Mouse (Mus musculus): ENCODE results near the gene Taf9b. TPM values are rescaled to one million over a fixed set of nuclear protein-coding genes. Genes with fewer than 3 reads are reported as not detected.
A peak's percentile ranks its signal among the peaks of the same experiment; 100 is the strongest.
"Not testable (repeated sequence)": the region's sequence is repeated elsewhere in the genome, so short reads cannot be mapped to it uniquely, and the experiment has no call there.

Gene Taf9b
- 24.5 and 25.0 TPM in 2 replicates for polyA plus RNA-seq (2012; rRNA removed)

DNA sequence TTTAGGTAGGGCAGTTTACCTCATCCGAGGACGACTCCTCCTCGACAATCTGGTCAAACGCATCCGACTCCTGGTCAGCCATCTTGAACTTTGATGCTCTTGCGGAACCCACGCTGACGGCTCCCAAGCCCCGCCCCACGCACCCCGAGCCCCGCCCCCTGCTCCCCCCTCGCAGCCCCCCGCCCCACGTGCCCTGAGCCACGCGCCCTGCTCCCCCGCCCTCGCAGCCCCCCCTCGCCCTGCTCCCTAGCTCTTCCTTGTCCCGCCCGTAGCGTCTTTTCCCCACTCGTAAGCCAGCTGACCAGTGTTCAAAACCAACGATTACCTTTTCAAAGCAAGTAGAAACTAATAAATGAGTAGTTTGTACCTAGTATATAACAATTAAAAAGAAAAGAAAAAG lies at the start of gene Taf9b:
TSS of gene Taf9b (minus strand) at position 101 of the 400 bp plus-strand sequence.
- WGBS, result 90% methylated on average over 23 of the region's 25 CpGs
- no peak for TF ChIP-seq POLR2A (IDR thresholded peaks at IDR 0.05; ENCODE audit: borderline replicate concordance, insufficient read depth, low read length)

DNA sequence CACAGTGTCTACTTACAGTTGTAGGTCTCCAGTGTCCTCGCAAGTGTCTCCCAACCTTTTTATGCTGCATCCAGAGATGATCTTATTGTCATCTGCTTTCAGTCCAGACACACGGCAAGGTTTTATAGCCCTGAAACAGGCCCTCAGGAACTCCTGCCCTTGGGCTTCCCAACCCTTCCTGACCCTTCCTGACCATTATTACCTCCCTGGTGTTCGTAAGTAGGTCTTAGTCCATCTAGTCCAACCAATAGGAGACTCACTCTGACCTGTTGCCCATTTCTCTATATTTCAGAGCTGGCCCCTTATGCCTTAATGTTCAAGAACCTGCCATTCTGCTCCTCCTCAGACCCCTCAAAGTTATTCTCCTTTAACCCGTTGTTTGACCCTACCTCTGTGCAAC lies 34.3 kb upstream of the Taf9b start, which contains the start of gene Fnd3c2:
TSS of gene Fnd3c2 (minus strand) at position 101 of the 400 bp plus-strand sequence.
- DNase-seq, result no peak
- 88% methylated on average over 4 of the region's 4 CpGs for WGBS
- TF ChIP-seq POLR2A (IDR thresholded peaks at IDR 0.05; ENCODE audit: borderline replicate concordance, insufficient read depth, low read length), result no peak
- no peak for TF ChIP-seq CTCF (IDR thresholded peaks at IDR 0.05; ENCODE audit: borderline replicate concordance, insufficient read depth, low read depth, low read length)
- H3K27ac ChIP-seq (ENCODE audit: insufficient read depth, low read length), result no peak within 1 kb of the TSS
- no peaks in the 10 kb centered on the region for H3K27me3 ChIP-seq (ENCODE audit: control insufficient read depth, insufficient read depth, low read length)
- no peak within 1 kb of the TSS for H3K4me3 ChIP-seq (replicated peaks; ENCODE audit: insufficient read depth, low read depth, low read length)
- H3K4me1 ChIP-seq (ENCODE audit: control insufficient read depth, insufficient read depth, low read length), result no peaks in the 10 kb centered on the region

More for the DNA sequence above, at the start of gene Taf9b:
- Histone ChIP-seq H3K27ac (ENCODE audit: insufficient read depth, low read length) (peak within 1 kb of the TSS; percentile 85; the same call in 1 of the 2 replicates), H3K4me1 (ENCODE audit: control insufficient read depth, insufficient read depth, low read length) (no peaks in the 10 kb centered on the region), H3K4me3 (replicated peaks; ENCODE audit: insufficient read depth, low read depth, low read length) (peak within 1 kb of the TSS; percentile 97), H3K27me3 (ENCODE audit: control insufficient read depth, insufficient read depth, low read length) (no peaks in the 10 kb centered on the region)
- DNase-seq, result no peak

DNA sequence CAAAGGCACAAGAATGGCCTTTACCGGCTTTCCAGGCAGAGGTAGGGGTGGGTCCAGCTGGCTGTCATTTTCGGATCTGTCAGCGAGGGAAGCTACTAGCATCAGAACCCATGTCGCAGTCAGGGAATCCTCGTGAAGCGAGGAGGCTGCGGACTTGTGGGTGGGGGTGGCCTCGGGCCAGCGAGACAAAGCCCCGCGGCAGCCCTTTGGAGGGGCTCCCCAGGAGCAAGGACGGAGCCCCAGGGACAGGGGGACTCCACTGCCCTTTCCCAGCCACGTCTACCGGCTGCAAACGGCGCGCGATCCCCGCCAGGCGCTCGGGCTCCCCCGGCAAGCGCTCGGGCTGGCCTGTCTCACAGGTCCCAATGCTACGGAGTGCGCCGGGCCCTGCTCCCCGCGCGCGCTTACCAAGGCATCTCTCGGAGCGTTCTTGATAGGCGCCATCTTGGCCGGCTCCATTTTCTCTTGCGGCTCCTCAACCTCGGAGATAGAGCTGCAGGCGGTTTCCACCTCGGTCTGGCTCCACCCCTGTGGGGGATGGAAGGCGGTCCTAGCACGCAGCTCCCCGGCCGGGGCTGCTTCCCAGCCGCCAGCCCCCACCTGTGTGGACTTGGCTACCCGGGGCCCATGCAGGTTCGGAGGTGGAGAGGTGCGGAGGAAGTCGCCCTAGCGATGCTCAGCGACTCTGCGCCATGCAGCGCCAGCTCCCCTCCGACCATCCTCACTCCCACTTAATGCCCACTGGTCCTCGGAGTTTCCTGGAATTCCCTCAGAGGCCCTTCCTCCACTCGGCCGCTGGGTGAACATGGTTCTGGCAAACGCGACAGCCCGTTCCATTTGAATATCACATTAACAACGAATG lies 1.6 kb downstream of the Taf9b start:
- 10% methylated on average over 59 of the region's 60 CpGs for WGBS
- Histone ChIP-seq H3K4me3 (replicated peaks; ENCODE audit: insufficient read depth, low read depth, low read length) (peak overlapping the region; percentile 97), H3K27me3 (ENCODE audit: control insufficient read depth, insufficient read depth, low read length) (no peaks in the 10 kb centered on the region), H3K27ac (ENCODE audit: insufficient read depth, low read length) (peak overlapping the region; percentile 85), H3K4me1 (ENCODE audit: control insufficient read depth, insufficient read depth, low read length) (no peaks in the 10 kb centered on the region)
- TF ChIP-seq POLR2A (IDR thresholded peaks at IDR 0.05; ENCODE audit: borderline replicate concordance, insufficient read depth, low read length), result peak; percentile 54; the same call in 1 of the 2 replicates
- TF ChIP-seq CTCF (IDR thresholded peaks at IDR 0.05; ENCODE audit: borderline replicate concordance, insufficient read depth, low read depth, low read length), result no peak
- DNase-seq, result peak; percentile 83 to 85

DNA sequence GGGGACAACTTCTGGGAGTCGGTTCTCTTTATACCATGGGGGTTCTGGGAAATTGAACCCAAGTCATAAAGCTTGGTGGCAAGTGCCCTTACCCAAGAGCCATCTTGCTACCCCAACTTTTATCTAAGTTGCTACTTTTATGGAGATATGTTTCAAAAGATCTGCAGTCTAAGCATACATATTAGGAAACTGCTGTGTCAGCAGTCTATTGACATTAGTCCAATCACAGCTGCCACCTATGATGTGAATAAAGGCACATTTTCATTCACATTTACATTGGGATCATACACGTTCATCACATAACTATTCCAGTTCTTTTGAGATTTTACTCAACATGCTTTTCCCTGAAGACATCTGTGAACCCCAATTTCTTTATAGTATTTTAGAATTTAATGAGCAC lies 11.9 kb downstream of the Taf9b start:
- WGBS, result 78% methylated on average over 2 of the region's 2 CpGs
- Histone ChIP-seq H3K27me3 (ENCODE audit: control insufficient read depth, insufficient read depth, low read length) (no peaks in the 10 kb centered on the region), H3K27ac (ENCODE audit: insufficient read depth, low read length) (no peak overlapping the region), H3K4me3 (replicated peaks; ENCODE audit: insufficient read depth, low read depth, low read length) (no peak overlapping the region), H3K4me1 (ENCODE audit: control insufficient read depth, insufficient read depth, low read length) (no peaks in the 10 kb centered on the region)
- no peak for TF ChIP-seq CTCF (IDR thresholded peaks at IDR 0.05; ENCODE audit: borderline replicate concordance, insufficient read depth, low read depth, low read length)
- TF ChIP-seq POLR2A (IDR thresholded peaks at IDR 0.05; ENCODE audit: borderline replicate concordance, insufficient read depth, low read length), result no peak
- DNase-seq, result no peak

DNA sequence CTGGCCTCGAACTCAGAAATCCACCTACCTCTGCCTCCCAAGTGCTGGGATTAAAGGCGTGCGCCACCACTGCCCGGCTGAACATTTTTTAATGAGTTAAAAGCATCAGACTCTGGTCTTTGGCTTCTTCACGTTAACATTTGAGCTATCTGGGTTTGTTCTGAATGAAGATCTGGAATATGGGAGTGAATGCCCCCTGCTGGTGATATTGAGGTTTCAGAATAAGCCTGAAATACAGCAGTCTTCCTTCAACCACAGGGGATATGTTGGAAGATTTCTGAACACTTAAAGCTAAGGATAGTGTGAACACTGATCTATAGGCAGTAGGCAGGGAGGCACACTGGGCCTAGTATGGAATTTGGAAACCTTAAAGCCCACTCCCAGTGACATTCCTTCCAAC lies 22.1 kb downstream of the Taf9b start:
- WGBS, result 80% methylated on average over 5 of the region's 5 CpGs
- Histone ChIP-seq H3K4me3 (replicated peaks; ENCODE audit: insufficient read depth, low read depth, low read length) (no peak overlapping the region), H3K27me3 (ENCODE audit: control insufficient read depth, insufficient read depth, low read length) (no peaks in the 10 kb centered on the region), H3K4me1 (ENCODE audit: control insufficient read depth, insufficient read depth, low read length) (peaks cover under 1% of the 10 kb centered on the region; the same call in 1 of the 2 replicates), H3K27ac (ENCODE audit: insufficient read depth, low read length) (no peak overlapping the region)
- TF ChIP-seq POLR2A (IDR thresholded peaks at IDR 0.05; ENCODE audit: borderline replicate concordance, insufficient read depth, low read length), result no peak
- no peak for TF ChIP-seq CTCF (IDR thresholded peaks at IDR 0.05; ENCODE audit: borderline replicate concordance, insufficient read depth, low read depth, low read length)
- no peak for DNase-seq

DNA sequence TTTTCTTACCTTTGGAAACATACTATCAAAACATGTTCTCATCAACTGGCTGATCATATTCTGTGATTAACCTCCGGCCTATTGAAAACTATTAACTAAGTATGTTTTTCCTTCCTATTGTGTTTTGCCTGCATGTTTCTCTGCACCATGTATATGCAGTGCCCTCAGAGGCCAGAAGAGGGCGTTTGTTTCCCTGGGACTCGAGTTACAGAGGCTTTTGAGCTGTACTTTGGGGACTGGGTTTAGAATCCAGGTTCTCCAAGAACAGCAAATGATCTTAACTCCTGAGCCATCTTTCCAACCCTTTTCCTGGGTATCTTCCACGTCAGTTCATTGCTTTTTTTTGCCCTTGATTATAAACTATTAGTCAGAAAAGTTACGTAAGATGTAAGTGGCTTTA lies 23.6 kb downstream of the Taf9b start:
- TF ChIP-seq CTCF (IDR thresholded peaks at IDR 0.05; ENCODE audit: borderline replicate concordance, insufficient read depth, low read depth, low read length), result no peak
- TF ChIP-seq POLR2A (IDR thresholded peaks at IDR 0.05; ENCODE audit: borderline replicate concordance, insufficient read depth, low read length), result no peak
- no peak overlapping the region for H3K4me3 ChIP-seq (replicated peaks; ENCODE audit: insufficient read depth, low read depth, low read length)
- no peak overlapping the region for H3K27ac ChIP-seq (ENCODE audit: insufficient read depth, low read length)
- 61% methylated on average over 5 of the region's 5 CpGs for WGBS
- no peak for DNase-seq
- peaks cover 3% of the 10 kb centered on the region; the same call in 1 of the 2 replicates for H3K4me1 ChIP-seq (ENCODE audit: control insufficient read depth, insufficient read depth, low read length)
- H3K27me3 ChIP-seq (ENCODE audit: control insufficient read depth, insufficient read depth, low read length), result no peaks in the 10 kb centered on the region

DNA sequence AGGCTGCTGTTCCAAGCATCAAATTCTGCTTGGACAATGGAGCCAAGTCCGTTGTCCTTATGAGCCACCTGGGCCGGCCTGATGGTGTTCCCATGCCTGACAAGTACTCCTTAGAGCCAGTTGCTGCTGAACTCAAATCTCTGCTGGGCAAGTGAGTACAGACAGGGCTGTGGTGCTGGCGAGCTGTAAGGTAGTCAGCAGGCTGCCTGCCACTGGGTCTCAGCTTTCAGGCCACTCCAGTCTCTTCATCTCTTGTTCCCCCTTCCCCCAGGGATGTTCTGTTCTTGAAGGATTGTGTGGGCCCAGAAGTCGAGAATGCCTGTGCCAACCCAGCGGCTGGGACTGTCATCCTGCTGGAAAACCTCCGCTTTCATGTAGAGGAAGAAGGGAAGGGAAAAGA lies 26.6 kb downstream of the Taf9b start:
- DNase-seq; H3K27ac ChIP-seq (ENCODE audit: insufficient read depth, low read length); H3K4me3 ChIP-seq (replicated peaks; ENCODE audit: insufficient read depth, low read depth, low read length); H3K27me3 ChIP-seq (ENCODE audit: control insufficient read depth, insufficient read depth, low read length); H3K4me1 ChIP-seq (ENCODE audit: control insufficient read depth, insufficient read depth, low read length): not testable (repeated sequence)
- WGBS, result 83% methylated on average over 6 of the region's 6 CpGs

DNA sequence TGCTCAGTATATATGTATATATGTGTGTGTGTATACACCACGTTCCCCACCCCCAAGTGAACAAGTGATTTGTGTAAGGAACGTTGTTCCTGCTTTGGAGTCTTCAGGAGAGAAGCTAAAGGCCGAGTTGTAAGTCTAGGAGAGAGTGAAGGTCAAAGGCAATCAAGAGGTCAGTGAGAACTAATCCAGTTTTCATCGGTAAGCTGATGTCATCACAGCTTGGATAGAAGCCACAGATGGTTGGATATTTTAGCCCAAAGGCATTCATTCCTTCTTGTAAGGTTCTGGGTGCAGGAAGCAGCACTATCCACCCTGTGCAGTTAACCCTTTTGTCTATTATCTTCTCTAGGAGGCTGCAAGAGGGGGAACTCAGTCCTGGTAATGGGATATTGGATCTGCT lies 30.9 kb downstream of the Taf9b start:
- TF ChIP-seq POLR2A (IDR thresholded peaks at IDR 0.05; ENCODE audit: borderline replicate concordance, insufficient read depth, low read length) (no peak), CTCF (IDR thresholded peaks at IDR 0.05; ENCODE audit: borderline replicate concordance, insufficient read depth, low read depth, low read length) (no peak)
- H3K27ac ChIP-seq (ENCODE audit: insufficient read depth, low read length), result no peak overlapping the region
- no peaks in the 10 kb centered on the region for H3K27me3 ChIP-seq (ENCODE audit: control insufficient read depth, insufficient read depth, low read length)
- no peak for DNase-seq
- H3K4me1 ChIP-seq (ENCODE audit: control insufficient read depth, insufficient read depth, low read length), result peaks cover 5% of the 10 kb centered on the region; the same call in 1 of the 2 replicates
- 34% methylated on average over 4 of the region's 4 CpGs for WGBS
- no peak overlapping the region for H3K4me3 ChIP-seq (replicated peaks; ENCODE audit: insufficient read depth, low read depth, low read length)

All from cerebellum, adult 2 months (tissue).